Mouse (Mus musculus) frontal cortex, postnatal 25 days (tissue): ENCODE measurements around the gene Ank3.

Source experiments
- DNase-seq, 2 experiments: peaks; one replicate each; pipeline ENCODE4 v3.0.0; 2022; ENCODE audit warnings: low spot score in 2 of 2

Gene Ank3

DNA sequence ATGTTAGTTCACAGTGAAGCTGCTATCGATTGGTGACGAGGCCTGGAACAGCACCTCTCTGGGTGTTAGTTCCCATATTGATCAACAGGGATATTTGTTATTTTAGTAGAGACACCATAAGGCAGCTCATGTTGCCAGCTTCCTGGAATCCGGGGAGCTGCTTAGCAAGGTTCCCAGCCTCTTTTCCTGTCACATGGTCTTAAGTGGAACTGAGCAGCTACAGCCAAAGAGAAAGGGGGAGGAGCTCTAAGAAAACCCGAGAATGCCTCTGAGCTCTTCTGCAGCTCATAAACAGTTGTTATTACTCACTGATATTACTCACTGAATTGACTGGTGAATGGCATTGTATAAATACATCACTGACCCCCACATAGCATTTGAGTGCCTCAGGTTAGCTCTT lies 318.3 kb downstream of the Ank3 start:
- no peak for DNase-seq

DNA sequence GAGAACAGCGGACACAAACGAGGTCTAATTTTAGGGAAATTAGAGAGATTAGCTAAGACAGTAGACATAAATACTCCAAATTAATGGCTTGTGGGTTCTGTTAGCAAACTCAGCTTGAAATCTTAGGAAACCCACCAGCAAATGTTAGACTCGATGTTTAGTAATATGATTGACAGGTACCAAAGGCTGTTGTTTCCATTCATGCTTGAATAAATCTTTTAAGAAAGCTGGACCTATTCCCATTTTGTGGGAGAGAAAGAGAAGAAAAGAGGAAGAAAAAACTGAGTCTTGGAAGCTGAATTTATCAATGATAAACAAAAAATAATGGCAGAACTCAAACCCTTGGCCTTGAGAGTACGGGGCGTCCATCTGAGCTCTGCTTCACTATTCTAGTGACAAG lies 320.8 kb downstream of the Ank3 start:
- DNase-seq = no peak

DNA sequence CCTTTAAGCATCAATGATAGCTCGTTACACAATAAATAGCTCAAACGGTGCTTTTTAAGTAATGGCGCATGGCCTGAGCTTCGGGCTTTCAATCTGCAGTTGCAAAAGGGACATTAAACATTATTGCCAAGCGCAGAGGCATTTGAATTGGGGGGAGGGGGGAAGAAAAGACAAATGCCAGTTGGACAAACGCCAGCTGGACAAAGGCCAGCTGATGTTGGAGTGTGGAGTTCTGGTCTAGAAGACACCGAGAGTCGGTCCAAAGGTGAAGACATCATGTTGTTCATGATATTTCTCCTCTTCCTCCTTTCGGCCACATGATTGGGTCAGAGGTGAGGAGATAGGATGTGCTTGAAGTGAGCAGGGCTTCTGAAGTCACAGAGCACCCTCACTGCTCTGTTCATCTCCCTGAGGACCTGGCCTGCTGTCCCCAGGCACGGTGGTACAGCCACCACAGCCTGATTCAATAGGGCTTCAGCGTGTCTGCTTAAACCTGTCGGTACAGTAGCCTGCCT lies 321.4 kb downstream of the Ank3 start:
- no peak for DNase-seq

DNA sequence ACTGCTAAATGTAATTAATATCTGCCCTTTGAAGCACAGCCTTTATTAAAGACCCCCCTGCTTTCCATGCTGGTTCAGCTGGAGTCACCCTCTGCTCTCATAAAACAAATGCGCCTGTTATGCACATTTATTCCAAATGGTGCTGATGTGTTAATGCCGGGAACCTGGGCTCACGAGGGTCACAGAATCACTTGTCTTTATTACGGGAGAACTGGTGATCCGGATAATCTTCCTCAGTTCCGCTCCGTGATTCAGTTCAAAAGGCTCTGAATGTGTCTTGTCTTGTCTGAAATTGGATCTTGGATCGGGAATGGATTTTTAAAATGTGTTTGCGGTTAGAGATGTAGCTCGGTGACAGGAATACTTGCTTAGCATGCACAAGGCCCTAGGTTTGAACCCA lies 321.9 kb downstream of the Ank3 start:
- no peak for DNase-seq

DNA sequence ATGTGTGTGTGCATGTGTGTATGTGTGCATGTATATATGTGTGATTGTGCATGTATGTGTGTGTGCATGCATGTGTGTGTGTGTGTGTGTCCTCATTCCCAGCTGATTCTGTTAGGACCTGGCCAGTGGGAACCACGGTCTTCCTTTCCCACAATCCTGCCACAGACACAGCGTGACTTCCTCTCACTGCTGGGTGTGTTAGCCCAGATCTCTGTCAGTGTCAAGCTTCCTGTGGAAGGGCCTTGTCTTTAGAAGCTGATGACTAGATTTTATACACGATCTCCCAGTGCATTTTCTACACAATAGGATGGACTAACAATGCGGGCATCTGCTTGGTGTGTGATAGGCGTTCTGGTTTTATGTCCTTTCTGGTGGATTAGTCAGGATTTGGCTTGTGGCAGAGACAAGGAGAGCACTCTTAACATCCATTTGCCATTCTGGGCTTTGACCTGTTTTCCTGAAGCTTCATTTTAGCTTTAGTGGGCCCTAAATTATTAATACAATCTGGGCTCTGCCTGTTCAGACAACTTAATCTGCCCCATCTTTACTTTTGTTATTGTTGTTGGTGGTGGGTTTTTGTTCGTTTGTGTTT lies 322.4 kb downstream of the Ank3 start:
- no peak for DNase-seq

DNA sequence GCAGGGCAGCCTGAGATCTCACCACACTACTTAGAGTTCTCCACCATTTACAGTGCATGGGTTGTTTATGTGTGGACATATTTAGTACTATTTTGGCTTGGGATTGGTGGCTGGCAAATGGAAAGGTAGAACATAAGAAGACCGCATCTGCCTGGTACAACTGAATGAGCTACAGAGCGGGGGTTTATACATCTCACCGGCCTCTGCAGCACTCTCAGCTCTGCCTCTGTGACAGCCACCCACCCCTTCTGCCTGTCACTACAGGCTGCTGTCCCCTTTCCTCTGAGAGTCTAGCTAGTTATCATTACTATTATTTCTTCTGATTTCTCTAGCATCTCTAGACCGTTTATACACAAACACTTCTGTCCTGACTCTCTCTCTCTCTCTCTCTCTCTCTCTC lies 325.6 kb downstream of the Ank3 start:
- DNase-seq = no peak

DNA sequence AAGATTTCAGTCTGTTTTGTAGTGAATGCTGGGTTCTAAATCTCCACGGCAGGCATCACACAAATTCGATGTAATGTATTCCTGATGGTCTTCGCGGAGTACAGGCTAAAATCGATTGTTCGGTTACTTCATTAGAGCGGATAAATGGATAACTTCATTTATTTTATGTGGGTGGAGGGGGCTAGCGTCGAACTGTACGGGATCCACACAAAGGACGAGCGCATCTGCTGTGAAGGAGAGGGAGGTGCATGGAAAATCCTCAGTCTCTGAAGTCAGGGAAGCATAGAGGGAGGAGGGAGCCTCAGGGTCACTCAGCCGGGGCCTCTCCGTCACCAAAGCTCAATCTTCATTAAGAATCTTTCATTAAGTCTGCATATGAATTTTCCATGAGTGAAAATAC lies 326.5 kb downstream of the Ank3 start:
- no peak for DNase-seq

DNA sequence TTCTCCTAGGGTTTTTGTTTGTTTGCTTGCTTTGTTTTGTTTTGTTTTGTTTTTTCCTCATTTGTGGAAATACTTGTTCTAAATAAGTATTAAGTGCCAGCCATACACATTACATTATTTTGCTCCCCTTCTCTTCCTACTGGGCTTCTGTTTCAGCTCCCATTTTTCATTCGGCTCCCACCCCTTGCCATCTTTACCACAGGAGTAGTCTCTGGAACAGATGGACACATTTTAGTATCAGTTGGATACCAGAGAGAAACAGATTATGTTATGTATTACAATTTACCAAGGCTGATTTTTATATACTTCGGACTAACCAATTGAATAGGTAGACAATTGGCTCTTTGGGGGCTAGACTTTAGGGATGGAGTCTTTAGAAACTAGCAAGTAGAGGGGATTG lies 327.7 kb downstream of the Ank3 start:
- DNase-seq = no peak

DNA sequence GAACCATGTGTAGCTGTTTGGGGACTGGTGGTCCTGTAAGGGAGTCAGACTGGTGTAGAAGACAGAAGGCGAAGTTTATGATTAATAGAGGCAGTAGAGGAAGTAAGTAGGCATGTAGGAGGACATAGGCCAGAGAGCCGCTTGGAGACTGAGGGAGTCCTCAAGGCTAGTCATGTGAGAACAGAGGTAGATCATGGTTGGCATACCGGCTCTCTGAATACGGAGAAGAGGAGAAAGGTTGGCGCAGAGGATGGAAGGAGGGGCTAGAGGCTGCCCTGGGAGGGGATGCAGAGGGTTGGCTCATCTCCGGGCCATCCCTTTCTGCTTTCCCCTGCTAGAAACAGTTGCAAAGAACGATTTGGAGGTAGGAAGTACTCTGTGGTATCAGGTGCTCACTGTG lies 328.2 kb downstream of the Ank3 start:
- DNase-seq = no peak

DNA sequence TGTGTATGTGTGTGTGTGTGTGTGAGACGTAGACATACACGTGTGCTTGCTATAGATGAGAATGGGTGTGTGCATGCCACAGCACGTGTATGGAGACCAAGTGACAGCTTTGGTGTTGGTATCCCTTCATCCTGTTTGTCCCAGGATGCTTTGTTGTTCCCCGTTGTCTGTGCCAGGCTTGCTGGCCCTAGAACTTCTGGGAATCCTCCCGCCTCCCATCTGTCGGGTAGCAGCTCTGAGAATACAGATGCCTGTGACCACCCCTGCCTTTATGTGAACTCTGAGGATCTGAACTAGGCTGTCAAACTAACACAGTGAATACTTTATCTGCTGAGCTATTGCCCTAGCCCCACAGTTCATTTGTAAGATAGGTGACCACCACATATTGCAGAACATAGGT lies 330.3 kb downstream of the Ank3 start:
- DNase-seq = no peak

DNA sequence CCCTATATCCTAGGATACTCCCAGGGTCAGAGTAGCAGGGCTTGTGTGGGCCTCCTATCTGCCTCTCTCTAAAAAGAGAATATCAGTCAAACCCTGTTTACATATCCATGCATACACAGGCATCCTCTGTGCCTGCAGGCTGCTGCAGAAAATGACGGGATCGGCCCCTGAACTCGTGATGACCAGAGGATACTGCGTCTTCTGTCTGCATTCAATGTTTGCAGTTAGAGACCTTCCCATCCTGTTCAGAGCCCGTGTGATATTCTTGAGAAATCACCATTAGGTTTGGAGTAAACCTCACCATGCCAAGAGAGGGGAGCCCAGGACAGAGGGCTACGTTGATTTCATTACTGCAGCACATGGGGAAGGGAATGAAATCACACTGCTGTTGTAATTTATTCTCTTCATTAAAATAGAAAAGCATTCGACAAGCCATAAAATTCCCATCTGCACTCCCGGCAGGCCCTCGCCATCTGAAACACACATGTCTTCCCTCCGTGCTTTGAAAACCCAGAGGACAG lies 331.8 kb downstream of the Ank3 start:
- no peak for DNase-seq

DNA sequence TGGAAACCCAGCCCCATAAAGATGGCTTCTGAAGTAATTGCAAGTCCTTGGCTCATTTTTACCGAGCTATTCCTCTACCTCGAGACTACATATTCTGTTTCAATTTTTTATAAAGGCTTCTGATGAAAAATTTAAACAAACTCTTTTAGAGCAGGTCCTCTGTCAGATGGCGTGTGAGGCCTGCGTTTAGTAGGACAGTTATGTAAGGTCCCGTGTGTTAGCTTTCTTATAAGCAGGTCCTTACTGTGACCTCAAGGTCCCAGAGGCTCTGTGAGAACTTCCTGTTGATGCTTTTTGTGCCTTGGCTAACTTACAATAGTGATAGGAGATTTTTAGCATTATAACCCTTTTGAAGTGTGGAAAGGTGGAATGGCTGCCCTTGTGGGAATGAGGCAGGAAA lies 332.8 kb downstream of the Ank3 start:
- DNase-seq = no peak

DNA sequence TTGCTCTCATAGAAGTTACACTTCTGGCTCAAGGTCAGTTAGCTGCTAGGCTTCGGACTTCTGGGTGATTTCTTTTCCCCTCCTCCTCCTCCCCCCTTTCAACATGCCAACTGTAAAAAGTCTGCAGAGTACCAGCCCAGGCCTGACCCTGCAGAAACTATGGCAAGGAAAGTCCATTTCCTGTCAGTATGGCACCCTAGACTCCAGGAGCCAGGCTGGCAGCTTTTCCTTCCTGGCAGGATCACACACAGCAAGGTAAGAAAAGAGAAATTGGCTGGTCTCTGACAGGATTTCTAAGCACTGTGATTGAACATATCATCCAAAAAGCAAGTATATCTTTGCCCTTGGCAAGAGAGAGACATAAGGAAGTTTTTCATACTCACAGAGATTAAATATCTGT lies 333.3 kb downstream of the Ank3 start:
- no peak for DNase-seq

DNA sequence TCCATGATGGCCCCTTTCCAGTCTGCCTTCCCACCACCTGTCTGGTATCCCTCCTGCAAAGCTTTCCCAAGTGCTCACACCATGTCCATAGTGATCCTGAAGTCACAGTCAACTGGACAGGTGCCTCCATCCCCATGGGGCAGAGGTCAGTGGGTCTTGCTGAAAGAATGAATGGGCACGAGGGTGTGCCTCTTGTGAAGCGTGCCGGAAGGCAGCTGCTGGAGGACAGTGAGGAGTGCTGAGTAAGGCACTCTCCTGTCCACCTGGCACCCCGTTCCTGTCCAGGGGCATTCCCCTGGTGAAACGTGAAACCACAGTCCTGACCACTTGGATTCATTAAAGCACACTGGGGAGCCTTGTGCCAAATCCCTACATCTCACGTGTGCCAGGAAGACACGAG lies 337.7 kb downstream of the Ank3 start:
- no peak for DNase-seq

DNA sequence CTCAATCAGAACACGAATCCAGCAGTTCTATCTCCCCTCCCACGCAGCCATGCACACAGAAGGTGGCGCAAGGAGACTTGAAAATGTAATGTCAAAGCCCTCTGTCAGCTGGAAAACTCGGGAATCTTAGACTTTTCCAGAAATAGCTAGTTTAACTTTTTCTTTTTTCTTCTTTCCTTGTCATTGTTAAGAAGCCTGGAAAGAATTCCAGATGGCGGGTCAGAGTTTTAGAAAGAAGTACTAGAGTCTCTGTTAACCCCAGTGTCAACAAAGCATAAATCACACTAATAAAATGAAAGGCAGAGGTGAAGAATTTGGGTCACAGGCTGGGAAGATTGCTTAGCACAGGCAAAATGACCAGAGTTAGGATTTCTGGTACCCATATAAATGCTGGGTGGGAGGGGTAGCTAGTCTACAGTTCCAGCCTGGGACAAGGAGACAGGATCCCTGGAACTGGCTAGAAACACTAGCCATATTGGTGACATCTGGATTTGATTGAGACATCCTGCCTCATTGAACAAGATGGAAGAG lies 340.2 kb downstream of the Ank3 start:
- no peak for DNase-seq

DNA sequence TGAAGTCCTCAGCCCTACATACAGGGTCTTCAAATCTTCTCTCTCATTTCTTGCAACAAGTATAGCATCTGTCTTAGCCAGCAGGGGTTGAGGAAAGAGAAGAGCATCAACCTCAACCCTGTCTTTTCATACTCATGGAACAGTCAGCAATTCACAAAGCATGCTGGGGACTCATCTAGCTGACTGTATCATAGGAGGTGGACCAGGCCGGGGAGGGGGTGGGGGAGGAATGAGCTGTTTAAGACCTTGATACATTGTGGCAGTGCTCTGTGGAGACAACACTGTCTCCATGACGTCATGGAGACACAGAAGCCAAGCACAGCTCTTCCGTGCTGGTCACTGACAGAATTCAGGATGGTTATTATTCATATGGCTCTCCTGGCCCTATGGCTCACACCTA lies 344.0 kb downstream of the Ank3 start:
- no peak for DNase-seq

DNA sequence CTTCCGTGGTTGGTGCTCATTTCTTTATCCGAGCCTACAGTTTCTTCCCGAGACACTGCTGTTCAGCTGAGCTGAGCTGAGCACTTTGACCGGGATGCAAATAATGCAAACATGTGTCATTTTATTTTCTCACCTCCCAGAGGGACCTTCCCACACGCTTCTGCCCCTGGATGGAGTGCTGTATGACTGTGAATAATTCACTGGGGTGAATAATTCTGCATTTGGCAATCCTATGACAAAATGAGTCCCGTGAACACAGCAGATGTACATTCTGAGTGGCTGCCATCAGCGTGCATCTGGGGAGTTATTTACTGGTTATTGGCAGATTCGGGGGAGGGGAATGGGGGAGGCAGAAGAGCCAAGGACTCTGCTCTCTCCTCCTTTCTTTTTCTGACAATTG lies 345.6 kb downstream of the Ank3 start:
- no peak for DNase-seq

DNA sequence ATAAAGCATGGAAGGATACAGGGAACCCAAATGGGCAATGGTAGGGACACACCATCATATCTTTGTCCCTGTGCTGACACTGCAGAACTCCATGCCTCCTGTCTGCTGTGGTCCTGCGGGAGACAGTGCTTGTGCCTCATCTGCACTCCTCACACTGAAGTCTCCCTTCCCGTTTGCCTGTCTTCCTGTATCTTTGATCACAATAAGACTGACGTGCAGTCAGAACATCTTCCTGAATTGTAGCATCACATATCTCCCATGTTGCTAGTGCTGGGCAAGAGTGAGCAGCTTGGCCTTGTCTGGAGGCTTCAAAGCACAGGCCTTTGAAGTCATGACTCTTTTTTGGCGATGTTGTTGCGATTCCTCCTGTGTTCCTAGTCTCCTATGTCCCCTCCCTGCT lies 346.3 kb downstream of the Ank3 start:
- DNase-seq = no peak

DNA sequence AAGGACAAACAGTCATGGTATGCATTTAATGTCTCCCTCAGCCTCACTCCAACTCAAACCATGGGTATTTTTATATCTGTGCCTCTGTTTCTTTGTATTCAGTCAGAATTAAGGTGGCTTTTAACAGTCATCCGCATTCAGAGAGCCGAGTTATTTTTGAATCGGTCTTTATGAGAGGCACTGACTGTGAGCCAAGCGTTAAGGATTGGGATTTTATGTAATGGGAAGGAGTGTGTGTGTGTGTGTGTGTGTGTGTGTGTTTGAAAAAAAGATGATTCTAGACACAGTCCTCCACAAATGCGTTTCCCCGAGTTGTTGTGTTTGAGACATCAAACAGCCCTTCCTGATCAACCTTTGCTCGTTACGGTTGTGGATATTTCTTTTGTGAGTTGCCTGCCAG lies 347.7 kb downstream of the Ank3 start:
- no peak for DNase-seq

DNA sequence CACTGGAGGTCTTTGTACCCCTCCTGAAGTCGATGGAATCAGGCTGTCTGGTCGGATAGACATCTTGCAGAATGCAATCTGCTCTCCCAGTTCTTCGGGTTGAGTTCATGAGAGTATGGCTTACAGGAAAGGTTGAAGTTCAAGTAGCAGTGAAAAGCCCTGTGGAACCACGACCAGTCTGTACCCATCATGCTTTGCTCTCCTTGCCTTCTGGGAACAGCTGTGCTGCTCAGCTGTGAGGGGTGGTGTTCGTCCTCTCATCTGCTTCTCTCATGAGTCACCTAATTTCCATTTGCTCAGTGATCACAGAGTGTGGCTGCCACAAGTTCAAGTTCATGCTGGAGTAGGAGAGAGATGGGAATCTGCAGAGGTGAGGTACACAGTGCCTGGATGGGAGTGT lies 348.2 kb downstream of the Ank3 start:
- no peak for DNase-seq

DNA sequence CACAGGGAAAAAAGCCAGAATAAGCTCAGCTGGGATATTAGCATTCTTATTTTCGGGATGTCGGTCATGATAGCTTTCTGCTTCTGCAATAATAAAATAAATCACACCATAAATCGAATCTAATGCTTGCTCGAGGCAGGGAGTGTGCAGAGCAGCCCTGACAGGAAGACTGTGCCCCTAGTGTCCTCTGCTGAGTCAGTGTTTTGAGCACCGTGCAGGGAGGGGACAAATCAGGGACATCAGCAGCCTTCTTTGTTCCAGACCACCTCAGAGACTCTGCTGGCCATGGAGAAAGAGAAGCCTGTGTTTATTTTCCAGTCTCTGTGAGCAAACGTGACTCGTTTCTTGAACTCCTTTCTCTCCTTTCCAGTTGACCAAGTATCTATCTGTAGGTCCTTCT lies 352.8 kb downstream of the Ank3 start:
- no peak for DNase-seq

DNA sequence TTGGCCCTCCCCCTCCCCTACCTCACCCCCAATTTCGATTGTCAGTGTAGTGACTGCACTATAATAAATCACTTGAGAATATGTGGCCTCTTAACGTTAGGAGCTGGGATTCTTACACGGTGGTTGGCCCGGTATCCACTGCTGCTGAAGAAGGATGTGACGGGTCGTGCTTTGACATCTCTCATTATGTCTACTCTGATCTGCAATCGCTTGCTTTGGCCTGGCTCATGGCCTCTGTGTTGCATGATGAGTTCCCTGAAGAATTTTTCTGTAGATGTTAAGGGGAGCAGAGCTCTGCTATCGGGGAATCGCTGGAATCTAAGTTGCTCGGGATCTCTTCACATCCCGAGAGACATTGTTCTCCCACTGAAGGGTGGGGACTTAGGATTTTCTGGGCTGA lies 354.9 kb downstream of the Ank3 start:
- DNase-seq = no peak

DNA sequence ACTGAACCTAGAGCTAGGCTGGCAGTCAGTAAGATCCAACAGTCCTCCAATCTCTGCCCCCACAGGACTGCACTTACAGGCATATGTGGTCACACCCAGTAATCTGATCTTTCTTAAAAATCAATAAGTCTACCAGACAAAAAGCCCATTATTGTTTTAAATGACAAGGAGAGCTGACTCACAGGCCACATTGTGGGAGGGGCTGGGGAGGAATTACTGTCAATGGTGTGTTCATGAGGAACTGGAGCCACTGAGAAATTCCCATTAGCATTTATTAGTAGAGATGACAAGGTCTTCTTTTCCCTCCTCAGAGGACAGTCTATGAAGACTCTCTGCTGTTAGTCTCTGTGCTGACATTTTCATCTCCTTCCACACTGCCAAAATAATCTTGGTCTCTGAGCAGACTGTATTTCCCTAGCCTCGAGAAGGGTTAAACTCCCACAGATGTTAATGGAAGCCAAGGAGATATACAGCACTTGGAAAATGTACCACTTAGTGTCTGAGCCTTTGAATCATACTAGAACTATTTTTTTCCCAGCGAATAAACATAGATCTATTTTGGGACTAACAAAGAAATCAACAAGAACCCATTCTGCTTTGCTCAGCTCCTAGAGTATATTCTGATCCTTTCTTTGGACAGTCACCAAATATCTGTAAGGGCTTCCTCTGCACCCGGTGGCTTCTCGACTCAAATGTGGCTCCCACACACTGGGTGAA lies 358.5 kb downstream of the Ank3 start:
- no peak for DNase-seq
